14 mouse cellular contexts compared by ENCODE assay signal in the genomic region with DNA sequence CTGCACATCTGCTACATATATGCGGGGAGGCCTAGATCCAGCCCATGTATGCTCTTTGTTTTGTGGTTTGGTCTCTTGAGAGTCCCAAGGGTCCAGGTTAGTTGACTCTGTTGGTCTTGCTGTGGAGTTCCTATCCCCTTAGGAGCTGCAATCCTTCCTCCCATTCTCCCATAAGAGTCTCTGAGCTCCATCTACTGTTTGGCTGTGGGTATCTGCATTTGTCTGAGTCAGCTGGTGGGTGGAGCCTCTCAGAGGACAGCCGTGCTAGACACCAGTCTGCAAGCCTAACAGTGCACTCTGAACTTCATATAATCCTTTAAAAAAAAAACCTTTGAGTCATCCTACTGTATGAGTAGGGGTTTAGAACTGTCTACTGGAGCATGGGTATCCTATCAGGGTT.
DNase-seq lines count a peak whose midpoint lies in the region; ATAC-seq and TF ChIP-seq lines count a peak whose summit lies in the region.
"Had no signal": no experiment of that assay in that cellular context is flagged by ENCODE, and none has a peak within 500 bp of the region (broad histone marks: within the 10 kb centered on the region; RNA-seq: fewer than 3 reads in every experiment).

No protein-coding gene starts in this region.

- no peak overlapping the region for H3K27ac ChIP-seq in kidney, postnatal 0 days
- no peak overlapping the region for H3K27ac ChIP-seq in ES-Bruce4 (ENCODE audit: insufficient read depth, low read length)
- no peak overlapping the region for H3K27ac ChIP-seq in hindbrain, embryonic 10.5 days
- H3K27ac ChIP-seq: heart, embryonic 13.5 days; liver, embryonic 12.5 days; neural tube, embryonic 13.5 days had no signal

- H3K9ac ChIP-seq in kidney, postnatal 0 days (ENCODE audit: low read depth, low read length), result no peak overlapping the region
- H3K9ac ChIP-seq in ES-Bruce4 (ENCODE audit: low read depth, poor library complexity, severe bottlenecking), result no peak overlapping the region
- H3K9ac ChIP-seq: heart, embryonic 13.5 days; liver, embryonic 12.5 days; neural tube, embryonic 13.5 days had no signal

- no peak for ATAC-seq in kidney, postnatal 0 days (replicated peaks; ENCODE audit: low FRiP score, low read depth)
- ATAC-seq: activated CD4-positive, CD25-positive, alpha-beta regulatory T cell, adult 4 months; forebrain, embryonic 16.5 days; liver, embryonic 12.5 days had no signal

- TF ChIP-seq POLR2A in ES-Bruce4 (IDR thresholded peaks at IDR 0.05; ENCODE audit: insufficient read depth, low read length), result no peak

- H3K4me1 ChIP-seq in kidney, postnatal 0 days (replicated peaks; ENCODE audit: insufficient read depth, low read length), result no peaks in the 10 kb centered on the region
- H3K4me1 ChIP-seq in ES-Bruce4 (ENCODE audit: control insufficient read depth, insufficient read depth, low read length), result no peaks in the 10 kb centered on the region
- H3K4me1 ChIP-seq in hindbrain, embryonic 10.5 days (replicated peaks), result no peaks in the 10 kb centered on the region
- H3K4me1 ChIP-seq: heart, embryonic 13.5 days; liver, embryonic 12.5 days; neural tube, embryonic 13.5 days had no signal

- no peaks in the 10 kb centered on the region for H3K36me3 ChIP-seq in kidney, postnatal 0 days (ENCODE audit: insufficient read depth, low read length)
- H3K36me3 ChIP-seq in ES-Bruce4 (ENCODE audit: control insufficient read depth, insufficient read depth, low read length, poor library complexity, severe bottlenecking), result no peaks in the 10 kb centered on the region
- no peaks in the 10 kb centered on the region for H3K36me3 ChIP-seq in hindbrain, embryonic 10.5 days
- H3K36me3 ChIP-seq: heart, embryonic 13.5 days; liver, embryonic 12.5 days; neural tube, embryonic 13.5 days had no signal

- 58% methylated on average over 2 of the region's 2 CpGs for WGBS in kidney, postnatal 0 days
- WGBS in hindbrain, embryonic 10.5 days, result 53% methylated on average over 2 of the region's 2 CpGs

- peak; percentile 4 for DNase-seq in kidney, postnatal 0 days (ENCODE audit: low spot score)
- DNase-seq in kidney, adult 18-20 months, result no peak
- DNase-seq in Muller cell, postnatal 12 days (ENCODE audit: inconsistent ontology term), result peak; percentile 14
- DNase-seq in adrenal gland, postnatal 14 days, result peak; percentile 43
- no peak for DNase-seq in cerebellum, adult 9-10 months
- DNase-seq in hindbrain, embryonic 10.5 days (ENCODE audit: low spot score), result no peak
- DNase-seq: cerebellum, postnatal 10 days; left cerebral cortex, postnatal 4 days had no signal

- H3K27me3 ChIP-seq in kidney, postnatal 0 days (ENCODE audit: insufficient read depth, low read length), result no peaks in the 10 kb centered on the region
- H3K27me3 ChIP-seq in ES-Bruce4 (ENCODE audit: control insufficient read depth, insufficient read depth, low read length, poor library complexity, severe bottlenecking), result no peaks in the 10 kb centered on the region
- no peaks in the 10 kb centered on the region for H3K27me3 ChIP-seq in hindbrain, embryonic 10.5 days (ENCODE audit: insufficient read depth, poor library complexity, severe bottlenecking)
- H3K27me3 ChIP-seq: heart, embryonic 13.5 days; liver, embryonic 12.5 days; neural tube, embryonic 13.5 days had no signal

- no peak for TF ChIP-seq EP300 in ES-Bruce4 (IDR thresholded peaks at IDR 0.05; ENCODE audit: insufficient read depth, low read depth, low read length)

- no peaks in the 10 kb centered on the region for H3K9me3 ChIP-seq in kidney, postnatal 0 days (replicated peaks; ENCODE audit: low read length)
- no peaks in the 10 kb centered on the region for H3K9me3 ChIP-seq in ES-Bruce4 (replicated peaks; ENCODE audit: control insufficient read depth, insufficient read depth, low read length, poor library complexity, severe bottlenecking)
- H3K9me3 ChIP-seq in hindbrain, embryonic 10.5 days, result no peaks in the 10 kb centered on the region
- H3K9me3 ChIP-seq: heart, embryonic 13.5 days; liver, embryonic 12.5 days; neural tube, embryonic 13.5 days had no signal

- no peak overlapping the region for H3K4me2 ChIP-seq in kidney, postnatal 0 days (ENCODE audit: low read length)
- H3K4me2 ChIP-seq: heart, embryonic 13.5 days; liver, embryonic 12.5 days; neural tube, embryonic 13.5 days had no signal

- TF ChIP-seq CTCF in kidney, postnatal 0 days (IDR thresholded peaks at IDR 0.05; ENCODE audit: low read depth), result no peak; the same call in 1 of the 2 replicates
- TF ChIP-seq CTCF in ES-Bruce4 (IDR thresholded peaks at IDR 0.05; ENCODE audit: low read depth, low read length), result peak; percentile 27

- no peak overlapping the region for H3K4me3 ChIP-seq in kidney, postnatal 0 days (replicated peaks; ENCODE audit: low read depth, low read length)
- no peak overlapping the region for H3K4me3 ChIP-seq in ES-Bruce4 (ENCODE audit: low read depth, low read length)
- no peak overlapping the region for H3K4me3 ChIP-seq in hindbrain, embryonic 10.5 days
- H3K4me3 ChIP-seq: heart, embryonic 13.5 days; liver, embryonic 12.5 days; neural tube, embryonic 13.5 days had no signal

Comparison
In these comparisons a context has a peak if more than half of its experiments do, and no peak if none do; other contexts are left out.
1. DNase-seq: peak in kidney, postnatal 0 days (single experiment), Muller cell, postnatal 12 days (single experiment) and adrenal gland, postnatal 14 days (single experiment); none in kidney, adult 18-20 months (single experiment), cerebellum, adult 9-10 months (single experiment) and hindbrain, embryonic 10.5 days (single experiment).